In the genomic region with DNA sequence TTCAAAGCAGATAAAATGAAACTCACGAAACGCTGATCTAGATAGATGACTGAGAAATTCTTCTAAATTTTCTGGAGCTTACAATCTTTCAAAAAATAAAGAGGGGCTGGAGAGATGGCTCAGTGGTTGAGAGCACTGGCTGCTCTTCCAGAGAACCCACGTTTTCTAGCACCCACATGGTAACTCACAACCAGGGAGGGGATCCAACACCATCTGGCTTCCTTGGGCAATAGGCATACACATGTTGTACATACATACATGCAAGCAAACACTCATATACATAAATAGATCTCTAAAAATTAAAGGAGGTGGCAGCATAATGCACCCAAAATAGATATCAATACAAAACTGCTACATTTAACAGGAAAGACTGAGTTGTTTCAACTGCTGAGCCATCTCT, we compare ENCODE assay signal across 27 mouse cellular contexts. TPM values are rescaled to one million over a fixed set of nuclear protein-coding genes. Genes with fewer than 3 reads are reported as not detected.
DNase-seq lines count a peak whose midpoint lies in the region; ATAC-seq and TF ChIP-seq lines count a peak whose summit lies in the region.
"Had no signal": no experiment of that assay in that cellular context is flagged by ENCODE, and none has a peak within 500 bp of the region (broad histone marks: within the 10 kb centered on the region; RNA-seq: fewer than 3 reads in every experiment).

No protein-coding gene starts in this region.

- H3K4me3 ChIP-seq in left cerebral cortex, adult 2 months = no peak overlapping the region
- H3K4me3 ChIP-seq: embryonic facial prominence, embryonic 12.5 days; heart, embryonic 15.5 days; megakaryocyte, embryonic 14.5 days had no signal

- peak overlapping the region; percentile 57 for H3K27ac ChIP-seq in left cerebral cortex, adult 2 months
- H3K27ac ChIP-seq: embryonic facial prominence, embryonic 12.5 days; heart, embryonic 15.5 days; hindbrain, embryonic 14.5 days; kidney, postnatal 0 days; liver, embryonic 14.5 days; stomach, postnatal 0 days had no signal

- no peak for ATAC-seq in granulocyte monocyte progenitor cell, adult 5-6 weeks (replicated peaks; ENCODE audit: poor library complexity, severe bottlenecking)
- ATAC-seq: forebrain, postnatal 0 days; inflammation-experienced regulatory T-cells, adult 6 months; Patski had no signal

- intact Hi-C loops in left cerebral cortex, adult 2 months (cut with DNase I) = loop anchor here (5.0 kb wide), 1 partner anchor 39 kb away; no protein-coding TSS in a partner anchor

- TF ChIP-seq CTCF in left cerebral cortex, adult 2 months (IDR thresholded peaks at IDR 0.05) = no peak

- peak; percentile 55 for DNase-seq in layer of hippocampus, adult 11-12 months (ENCODE audit: low spot score)
- no peak for DNase-seq in layer of hippocampus, postnatal 10 days (ENCODE audit: low spot score in 2 of 2)
- peak; percentile 44 for DNase-seq in right cerebral cortex, postnatal 25 days
- DNase-seq in right cerebral cortex, postnatal 14 days = no peak
- DNase-seq in left cerebral cortex, adult 2 months (ENCODE audit: extremely low spot score in 1 of 2, low spot score in 2 of 2) = peak in 1 of 2 experiments; percentile 54
- DNase-seq in telencephalon, adult 2 months (ENCODE audit: low read depth, low spot score) = peak; percentile 72
- no peak for DNase-seq in adrenal gland, adult 8-10 months
- DNase-seq: adrenal gland, postnatal 10 days; B cell, adult 2 months; cerebellum, adult 2 months; cerebellum, postnatal 25 days; forebrain, postnatal 0 days; gastrocnemius, postnatal 25 days; heart, postnatal 36 days; kidney, adult 18-20 months; lung, postnatal 36 days; midbrain, embryonic 14.5 days had no signal

RNA-seq across cellular contexts. Expression of gene Nlk, which starts 16.1 kb away (rescaled TPM):
- total RNA-seq in layer of hippocampus, postnatal 10 days (2021) = 10 to 100 TPM; 36.9 to 41.9 TPM
- total RNA-seq in left cerebral cortex, adult 2 months (2021) = 100 to 1,000 TPM; 115 to 118 TPM
- total RNA-seq in adrenal gland, adult 8-10 months (2022) = 10 to 100 TPM; 45.2 to 62.8 (median 54.4) TPM
- total RNA-seq in granulocyte monocyte progenitor cell, adult 5-6 weeks (2014; fragmentation: Nextera tagmentation) = 13.2 and 21.7 TPM in 2 replicates
- 16.4 and 26.1 TPM in 2 replicates for total RNA-seq in granulocyte monocyte progenitor cell, adult 5-6 weeks (2017)

Comparison
In these comparisons a context has a peak if more than half of its experiments do, and no peak if none do; other contexts are left out.
1. DNase-seq: peak in layer of hippocampus, adult 11-12 months (single experiment), right cerebral cortex, postnatal 25 days (single experiment) and telencephalon, adult 2 months (single experiment); none in layer of hippocampus, postnatal 10 days (0 of 2), right cerebral cortex, postnatal 14 days (single experiment) and adrenal gland, adult 8-10 months (single experiment).